Mouse (Mus musculus) brain, embryonic 14.5 days (tissue): ENCODE results near the gene Zbtb34.

ENCODE experiments used
- CTCF ChIP-seq: fragments of 200-500 bp; IDR thresholded peaks from 2 replicates; pipeline ENCODE4 v1.5.1; 2012; ENCODE audit warnings: inconsistent platforms, mild to moderate bottlenecking, moderate library complexity, borderline replicate concordance; ENCODE audit not compliant: insufficient read depth, insufficient read length; ENCODE audit errors: extremely low read depth
- POLR2A ChIP-seq: fragments of 200-500 bp; IDR thresholded peaks from 2 replicates; pipeline ENCODE4 v1.6.1; 2012; ENCODE audit warnings: mild to moderate bottlenecking, inconsistent platforms, borderline replicate concordance; ENCODE audit not compliant: poor library complexity, insufficient read depth, insufficient read length, severe bottlenecking; ENCODE audit errors: extremely low read depth

- no peak for TF ChIP-seq CTCF
- no peak for TF ChIP-seq POLR2A
Observed at GRCm38 (mm10) chr2:33368486-33368885, 62.6 kb downstream of the Zbtb34 start.
